Mouse (Mus musculus) macrophage (primary cell): ENCODE results near the gene Icam2. TPM values are rescaled to one million over a fixed set of nuclear protein-coding genes. Genes with fewer than 3 reads are reported as not detected.

Experiments
- H3K27ac ChIP-seq: fragments of 350-480 bp; formaldehyde crosslinking; 2 replicates; pipeline ENCODE4 v1.9.0; 2021
- H3K36me3 ChIP-seq: fragments of 350-480 bp; formaldehyde crosslinking; 2 replicates; pipeline ENCODE4 v1.9.0; 2021; ENCODE audit errors: inconsistent target
- H3K4me3 ChIP-seq: fragments of 350-480 bp; formaldehyde crosslinking; 2 replicates; pipeline ENCODE4 v1.9.0; 2021; ENCODE audit errors: inconsistent target
- H3K79me2 ChIP-seq: fragments of 350-480 bp; formaldehyde crosslinking; 2 replicates; pipeline ENCODE4 v1.9.0; 2021; ENCODE audit errors: inconsistent target
- WGBS: methylation state at CpG from one replicate; pipeline ENCODE4 v1.1.7; 2026; ENCODE audit warnings: inconsistent platforms; ENCODE audit not compliant: missing documents; 5-methylcytosine and 5-hydroxymethylcytosine counted together
- polyA plus RNA-seq: library from polyadenylated mRNA; stranded (reverse); fragments of 250-400 nt; gene quantifications from 3 replicates; pipeline ENCODE4 v1.2.4, GENCODE M21; 2018; ENCODE audit warnings: inconsistent platforms

The Icam2 gene
- polyA plus RNA-seq, 1 experiment from 2014 or later = 4.3 TPM

GRCm38 (mm10) chr11:106381883-106382282 lies 6.0 kb downstream of the Icam2 start:
- Histone ChIP-seq H3K36me3 (no peaks in the 10 kb centered on the region), H3K79me2 (no peaks in the 10 kb centered on the region), H3K27ac (peak overlapping the region; percentile 8), H3K4me3 (peak overlapping the region; percentile 1; the same call in 1 of the 2 replicates)
- WGBS = 55% methylated on average over 7 of the region's 7 CpGs

- 96% methylated on average over 11 of the region's 11 CpGs for WGBS
- Histone ChIP-seq H3K79me2 (no peaks in the 10 kb centered on the region), H3K27ac (no peak overlapping the region), H3K36me3 (no peaks in the 10 kb centered on the region), H3K4me3 (no peak overlapping the region)
Measured at GRCm38 (mm10) chr11:106381011-106381410, 6.9 kb downstream of the Icam2 start.

- H3K36me3 ChIP-seq = no peaks in the 10 kb centered on the region
- H3K27ac ChIP-seq = no peak overlapping the region
- no peaks in the 10 kb centered on the region for H3K79me2 ChIP-seq
- no peak overlapping the region for H3K4me3 ChIP-seq
- 80% methylated on average over 5 of the region's 5 CpGs for WGBS
Measured at GRCm38 (mm10) chr11:106374979-106375378, 12.9 kb downstream of the Icam2 start.

GRCm38 (mm10) chr11:106374559-106374958 lies 13.3 kb downstream of the Icam2 start:
- H3K4me3 ChIP-seq = no peak overlapping the region
- H3K27ac ChIP-seq = no peak overlapping the region
- no peaks in the 10 kb centered on the region for H3K36me3 ChIP-seq
- 75% methylated on average over 9 of the region's 9 CpGs for WGBS
- no peaks in the 10 kb centered on the region for H3K79me2 ChIP-seq

- H3K36me3 ChIP-seq = no peaks in the 10 kb centered on the region
- H3K4me3 ChIP-seq = no peak overlapping the region
- 84% methylated on average over 11 of the region's 11 CpGs for WGBS
- H3K79me2 ChIP-seq = no peaks in the 10 kb centered on the region
- H3K27ac ChIP-seq = no peak overlapping the region
Measured at GRCm38 (mm10) chr11:106373998-106374397, 13.9 kb downstream of the Icam2 start.

GRCm38 (mm10) chr11:106366316-106366715 lies 21.6 kb downstream of the Icam2 start:
- Histone ChIP-seq H3K79me2 (no peaks in the 10 kb centered on the region), H3K36me3 (no peaks in the 10 kb centered on the region), H3K4me3 (no peak overlapping the region), H3K27ac (no peak overlapping the region)
- WGBS = 2% methylated on average over 3 of the region's 3 CpGs

- WGBS = 83% methylated on average over 10 of the region's 10 CpGs
- H3K79me2 ChIP-seq = no peaks in the 10 kb centered on the region
- no peak within 1 kb of the TSS for H3K4me3 ChIP-seq
- H3K27ac ChIP-seq = no peak within 1 kb of the TSS
- no peaks in the 10 kb centered on the region for H3K36me3 ChIP-seq
Measured at GRCm38 (mm10) chr11:106365366-106365765, 22.5 kb downstream of the Icam2 start, which contains the start of gene Prr29. Gene Prr29 (plus strand): TSS chr11:106365472.

- H3K79me2 ChIP-seq = no peaks in the 10 kb centered on the region
- WGBS = 26% methylated on average over 11 of the region's 11 CpGs
- no peaks in the 10 kb centered on the region for H3K36me3 ChIP-seq
- H3K4me3 ChIP-seq = no peak overlapping the region
- H3K27ac ChIP-seq = no peak overlapping the region
Measured at GRCm38 (mm10) chr11:106364712-106365111, 23.2 kb downstream of the Icam2 start.

- no peaks in the 10 kb centered on the region for H3K36me3 ChIP-seq
- WGBS = 46% methylated on average over 5 of the region's 5 CpGs
- H3K27ac ChIP-seq = no peak overlapping the region
- no peaks in the 10 kb centered on the region for H3K79me2 ChIP-seq
- H3K4me3 ChIP-seq = no peak overlapping the region
Measured at GRCm38 (mm10) chr11:106359350-106359749, 28.5 kb downstream of the Icam2 start.

- no peaks in the 10 kb centered on the region for H3K79me2 ChIP-seq
- 27% methylated on average over 19 of the region's 19 CpGs for WGBS
- no peak overlapping the region for H3K4me3 ChIP-seq
- peak overlapping the region; percentile 5 for H3K27ac ChIP-seq
- no peaks in the 10 kb centered on the region for H3K36me3 ChIP-seq
Measured at GRCm38 (mm10) chr11:106355382-106356128, 32.3 kb downstream of the Icam2 start.

- H3K79me2 ChIP-seq = no peaks in the 10 kb centered on the region
- WGBS = 36% methylated on average over 1 of the region's 1 CpGs
Measured at GRCm38 (mm10) chr11:106354181-106354580, 33.7 kb downstream of the Icam2 start.

GRCm38 (mm10) chr11:106353188-106353587 lies 34.7 kb downstream of the Icam2 start, which contains the start of gene Scn4a:
Gene Scn4a (minus strand): TSS chr11:106353288.
- WGBS = 93% methylated on average over 12 of the region's 12 CpGs
- Histone ChIP-seq H3K79me2 (no peaks in the 10 kb centered on the region), H3K27ac (no peak within 1 kb of the TSS), H3K4me3 (no peak within 1 kb of the TSS), H3K36me3 (no peaks in the 10 kb centered on the region)

More at GRCm38 (mm10) chr11:106354181-106354580, 33.7 kb downstream of the Icam2 start:
- H3K4me3 ChIP-seq = no peak overlapping the region
- no peak overlapping the region for H3K27ac ChIP-seq
- H3K36me3 ChIP-seq = no peaks in the 10 kb centered on the region

- Histone ChIP-seq H3K79me2 (no peaks in the 10 kb centered on the region), H3K36me3 (no peaks in the 10 kb centered on the region), H3K27ac (no peak overlapping the region), H3K4me3 (no peak overlapping the region)
- 81% methylated on average over 4 of the region's 4 CpGs for WGBS
Measured at GRCm38 (mm10) chr11:106351941-106352340, 35.9 kb downstream of the Icam2 start.

GRCm38 (mm10) chr11:106351253-106351652 lies 36.6 kb downstream of the Icam2 start:
- no peaks in the 10 kb centered on the region for H3K79me2 ChIP-seq
- no peak overlapping the region for H3K4me3 ChIP-seq
- H3K27ac ChIP-seq = no peak overlapping the region
- 80% methylated on average over 3 of the region's 3 CpGs for WGBS
- no peaks in the 10 kb centered on the region for H3K36me3 ChIP-seq

GRCm38 (mm10) chr11:106350853-106351252 lies 37.0 kb downstream of the Icam2 start:
- H3K27ac ChIP-seq = no peak overlapping the region
- H3K79me2 ChIP-seq = no peaks in the 10 kb centered on the region
- no peak overlapping the region for H3K4me3 ChIP-seq
- 92% methylated on average over 5 of the region's 5 CpGs for WGBS
- H3K36me3 ChIP-seq = no peaks in the 10 kb centered on the region
